Mouse (Mus musculus): Measurements from ENCODE around the gene Csrp3.

The Csrp3 gene

DNA sequence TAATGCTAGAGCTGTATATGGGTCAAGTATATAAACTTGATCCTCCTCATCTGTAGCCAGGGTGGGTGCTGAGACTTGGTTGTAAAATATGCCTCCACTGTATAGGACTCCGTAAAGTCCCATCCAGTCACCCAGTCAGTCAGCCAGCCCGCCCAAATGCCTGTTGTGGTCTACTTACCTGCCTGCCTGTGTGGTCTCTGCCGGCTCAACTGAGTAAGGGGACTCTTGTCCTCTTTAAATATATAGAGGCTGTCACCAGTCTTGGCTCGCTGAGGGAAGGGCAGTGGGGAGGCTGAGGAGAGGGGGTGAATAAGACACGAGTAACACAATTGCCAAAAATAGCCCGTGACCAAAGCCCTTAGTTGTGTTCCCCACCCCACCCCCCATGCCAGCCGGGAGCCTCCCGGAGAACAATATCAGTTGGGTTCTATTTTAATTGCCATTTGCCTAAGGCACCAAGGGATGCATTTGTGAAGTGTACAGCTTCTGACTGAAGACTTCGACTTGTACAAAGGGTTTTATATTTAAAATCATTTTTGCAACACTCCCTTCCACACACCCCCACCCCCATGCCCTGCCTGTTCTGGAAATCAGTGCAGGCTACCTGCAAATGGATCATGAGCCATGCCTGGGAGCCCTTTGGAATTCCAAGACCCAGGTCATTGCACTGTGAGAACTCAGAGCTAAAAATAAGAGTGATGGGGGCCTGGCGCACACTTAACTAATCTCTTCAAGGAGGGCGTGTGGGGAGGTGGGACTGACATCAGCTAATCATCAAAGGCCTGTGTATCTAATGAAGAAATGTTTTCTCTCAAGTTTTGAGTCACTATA lies at the start of gene Csrp3:
TSS of gene Csrp3 (minus strand) at position 214 of the 831 bp plus-strand sequence.
- no peak for DNase-seq (ENCODE audit: low read depth)

DNA sequence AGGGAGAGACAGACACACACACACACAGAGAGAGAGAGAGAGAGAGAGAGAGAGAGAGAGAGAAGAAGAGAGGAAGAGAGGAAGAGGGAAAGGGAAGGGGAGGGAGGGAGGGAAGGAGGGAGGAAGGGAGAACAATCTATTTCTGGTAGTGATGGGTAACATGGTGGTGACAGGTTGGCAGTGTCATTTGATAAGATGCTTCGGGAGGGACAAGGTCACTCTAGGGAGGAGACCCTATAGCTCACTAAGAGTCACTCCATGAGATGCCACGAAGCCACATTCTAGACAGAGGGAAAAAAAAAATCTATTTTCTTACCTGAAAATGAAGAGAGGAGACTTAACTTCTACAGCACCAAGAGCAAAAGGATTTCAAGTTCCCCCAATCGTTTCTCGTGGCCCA lies 48.2 kb upstream of the Csrp3 start:
- DNase-seq (ENCODE audit: low read depth): no peak

DNA sequence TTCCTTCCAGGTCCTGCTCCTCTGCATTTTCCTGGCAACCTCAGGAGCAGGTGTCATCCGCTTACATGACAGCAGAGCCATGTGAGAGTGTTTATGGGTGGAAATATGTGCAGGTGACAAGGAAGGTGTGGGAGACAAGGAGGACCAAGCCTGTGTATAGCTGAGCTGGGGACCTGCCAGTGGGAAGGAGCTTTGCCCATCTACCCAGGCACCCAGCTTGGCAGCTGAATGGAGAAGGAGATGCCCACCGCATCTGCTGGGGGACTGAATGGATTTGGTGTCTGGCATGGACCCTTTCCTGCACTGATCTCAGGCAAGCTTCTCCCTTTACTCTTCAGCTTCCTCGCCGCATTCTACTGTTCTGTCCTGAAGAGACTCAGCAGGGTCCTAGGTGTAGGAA lies 47.6 kb upstream of the Csrp3 start:
- DNase-seq (ENCODE audit: low read depth): no peak

DNA sequence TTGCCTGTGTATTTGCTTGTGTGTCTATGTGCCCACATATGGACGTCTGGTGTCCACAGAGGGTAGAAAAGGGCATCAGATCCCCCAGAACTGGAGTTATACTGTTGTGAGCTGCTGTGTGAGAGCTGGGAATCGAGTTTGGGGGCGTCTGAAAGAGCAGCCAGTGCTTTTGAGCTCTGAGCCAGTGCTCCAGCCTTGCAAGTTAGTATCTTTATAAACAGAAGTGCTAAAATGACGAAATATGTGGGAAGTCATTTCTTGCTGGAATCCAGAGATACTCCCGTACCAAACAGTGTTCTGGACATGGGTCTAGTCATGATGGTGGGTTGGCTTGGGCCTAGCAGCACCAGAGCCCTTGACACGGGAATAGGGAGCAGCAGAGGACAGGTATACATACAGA lies 46.9 kb upstream of the Csrp3 start:
- no peak for DNase-seq (ENCODE audit: low read depth)

DNA sequence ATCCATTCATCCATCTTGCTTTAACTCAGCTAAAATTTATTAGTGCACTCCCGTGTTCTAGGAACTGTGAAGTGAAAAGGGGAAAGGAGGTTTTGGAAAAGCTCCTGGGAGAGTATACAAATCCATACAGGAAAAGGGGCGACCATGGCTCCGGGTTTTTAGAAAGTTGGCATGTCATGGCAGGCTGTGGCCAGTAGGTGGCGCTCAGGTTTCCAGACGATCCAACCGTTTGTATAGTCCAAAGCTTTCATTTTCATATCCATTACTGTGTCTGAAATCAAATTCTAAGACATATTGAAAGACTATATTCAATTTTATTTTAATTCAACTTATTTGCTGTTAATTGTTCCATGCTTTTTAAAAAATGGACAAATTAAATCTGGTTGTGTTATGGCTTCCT lies 46.3 kb upstream of the Csrp3 start:
- no peak for DNase-seq (ENCODE audit: low read depth)

DNA sequence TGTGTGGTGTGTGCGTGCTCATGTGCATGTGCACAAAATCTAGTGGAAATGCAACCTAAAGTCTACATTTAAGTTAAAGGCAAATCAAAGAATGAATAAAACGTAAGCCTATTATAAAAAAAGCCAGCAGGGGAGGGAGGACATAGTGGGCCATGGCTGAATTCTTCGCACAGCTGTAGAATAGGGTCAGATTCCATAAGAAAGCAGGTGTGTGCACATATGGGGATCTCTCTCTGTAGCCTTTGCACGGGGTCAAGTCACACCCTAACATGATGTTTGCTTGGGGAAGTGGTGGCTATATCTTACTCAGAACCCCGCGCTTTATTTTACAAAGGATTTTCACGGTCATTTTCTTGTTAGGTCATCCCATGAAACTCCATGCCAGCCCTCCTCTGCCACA lies 45.3 kb upstream of the Csrp3 start:
- no peak for DNase-seq (ENCODE audit: low read depth)

DNA sequence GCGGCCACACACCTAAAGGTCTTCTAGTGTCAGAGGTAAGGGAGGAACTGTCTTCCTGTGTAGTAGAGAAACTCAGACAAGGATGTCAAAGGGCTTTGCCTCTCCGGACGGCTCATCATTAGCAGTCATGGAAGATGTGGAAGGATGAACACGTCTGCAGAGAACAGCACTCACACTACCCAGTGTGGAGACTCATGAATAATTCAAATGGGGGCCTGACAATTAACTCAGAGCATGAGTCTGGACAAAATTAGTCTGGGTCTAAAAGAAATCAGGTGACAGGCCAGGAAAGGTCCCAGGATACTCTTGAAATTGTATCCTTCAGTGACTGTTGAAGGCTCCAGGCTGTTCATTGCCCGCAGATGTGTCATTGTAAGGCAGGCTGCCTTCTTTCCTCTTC lies 43.2 kb upstream of the Csrp3 start:
- no peak for DNase-seq (ENCODE audit: low read depth)

DNA sequence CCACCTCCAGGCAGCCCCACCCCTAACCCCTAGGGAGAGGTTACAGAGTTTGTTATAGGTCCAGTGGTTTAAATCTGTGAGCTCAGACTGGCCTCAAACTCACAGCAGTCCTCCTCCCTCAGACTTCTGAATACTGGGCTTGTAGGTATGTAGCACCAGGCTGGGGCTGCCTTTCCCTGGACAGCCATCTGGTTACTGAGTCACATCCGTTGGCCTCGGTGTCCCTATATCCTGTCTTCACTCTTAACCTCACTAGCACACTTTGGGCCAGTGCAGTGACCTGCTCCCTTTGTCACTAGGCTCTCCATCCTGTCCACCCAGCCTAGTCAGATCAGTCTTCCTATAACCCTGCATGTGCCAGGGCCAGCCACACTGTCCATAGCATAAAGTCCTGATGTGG lies 40.9 kb upstream of the Csrp3 start:
- DNase-seq (ENCODE audit: low read depth): no peak

DNA sequence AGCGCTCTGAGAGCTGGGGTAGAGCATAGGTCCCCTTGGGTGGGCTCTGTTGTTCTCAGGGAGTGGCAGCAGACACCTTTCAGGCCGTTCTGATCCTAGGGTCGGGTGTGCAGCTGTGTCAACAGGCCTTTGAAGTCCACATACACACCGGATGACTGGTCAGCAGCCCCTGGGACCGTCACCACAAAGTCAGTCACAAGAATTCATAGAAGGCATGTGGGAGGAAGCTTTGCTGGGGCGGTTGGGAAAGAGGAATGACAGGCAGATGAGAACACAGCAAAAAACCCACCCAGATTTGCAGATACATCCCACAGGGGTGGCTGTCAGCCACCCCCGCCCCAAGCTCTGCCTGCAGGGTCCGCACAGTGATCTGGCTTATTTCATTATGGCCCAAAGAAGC lies 40.1 kb upstream of the Csrp3 start:
- no peak for DNase-seq (ENCODE audit: low read depth)

DNA sequence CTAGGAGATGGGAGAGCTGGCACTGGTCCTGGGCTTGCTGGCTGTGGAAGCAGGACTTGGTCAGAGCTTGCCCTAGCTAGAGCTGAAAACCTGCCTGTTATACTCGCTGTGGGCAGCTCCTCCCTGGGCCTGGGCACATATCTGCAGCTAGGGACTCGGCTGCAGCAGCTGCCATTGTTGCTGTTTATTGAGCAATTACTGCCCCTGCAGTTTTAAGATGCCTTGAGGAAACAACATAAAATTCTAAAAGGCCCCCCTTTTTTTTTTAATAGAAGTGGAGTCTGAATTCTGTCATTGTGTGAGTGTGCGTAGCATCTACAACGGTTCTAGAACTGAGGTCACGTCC lies 36.4 kb upstream of the Csrp3 start:
- no peak for DNase-seq (ENCODE audit: low read depth)

DNA sequence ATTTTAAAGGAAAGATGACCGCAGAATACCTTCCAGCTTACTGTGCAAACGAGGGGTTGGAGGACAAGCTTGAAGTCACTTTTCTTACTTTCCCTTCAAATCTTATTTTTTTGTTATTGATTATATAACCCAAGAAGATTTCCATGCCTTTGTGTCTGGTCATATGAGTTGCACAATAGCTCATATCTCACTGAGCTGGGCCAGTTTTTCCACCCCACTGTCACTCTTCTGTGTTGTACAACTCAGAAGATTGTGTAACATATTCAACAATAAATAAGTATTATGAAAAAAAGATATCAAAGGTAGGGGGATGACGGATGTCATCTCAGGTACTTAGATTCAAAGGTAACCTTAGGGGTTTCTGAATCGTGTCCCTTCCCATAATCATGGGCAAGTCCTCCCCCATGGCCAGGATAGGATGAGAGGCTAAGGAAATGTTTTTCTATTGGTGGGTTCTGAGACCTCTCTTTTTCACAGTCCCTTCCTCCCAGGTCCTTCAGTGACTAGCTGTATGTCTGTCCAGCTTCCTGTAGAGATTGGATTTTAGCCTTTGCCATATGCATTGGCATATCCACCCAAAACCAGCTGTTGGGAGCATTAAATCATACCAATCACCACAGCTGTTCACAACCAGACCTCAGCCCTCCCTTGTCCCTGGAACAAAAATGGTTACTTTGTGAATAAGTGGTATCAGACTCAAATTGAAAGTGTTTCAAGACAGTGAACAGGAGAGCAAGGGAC lies 35.9 kb upstream of the Csrp3 start:
- DNase-seq (ENCODE audit: low read depth): no peak

DNA sequence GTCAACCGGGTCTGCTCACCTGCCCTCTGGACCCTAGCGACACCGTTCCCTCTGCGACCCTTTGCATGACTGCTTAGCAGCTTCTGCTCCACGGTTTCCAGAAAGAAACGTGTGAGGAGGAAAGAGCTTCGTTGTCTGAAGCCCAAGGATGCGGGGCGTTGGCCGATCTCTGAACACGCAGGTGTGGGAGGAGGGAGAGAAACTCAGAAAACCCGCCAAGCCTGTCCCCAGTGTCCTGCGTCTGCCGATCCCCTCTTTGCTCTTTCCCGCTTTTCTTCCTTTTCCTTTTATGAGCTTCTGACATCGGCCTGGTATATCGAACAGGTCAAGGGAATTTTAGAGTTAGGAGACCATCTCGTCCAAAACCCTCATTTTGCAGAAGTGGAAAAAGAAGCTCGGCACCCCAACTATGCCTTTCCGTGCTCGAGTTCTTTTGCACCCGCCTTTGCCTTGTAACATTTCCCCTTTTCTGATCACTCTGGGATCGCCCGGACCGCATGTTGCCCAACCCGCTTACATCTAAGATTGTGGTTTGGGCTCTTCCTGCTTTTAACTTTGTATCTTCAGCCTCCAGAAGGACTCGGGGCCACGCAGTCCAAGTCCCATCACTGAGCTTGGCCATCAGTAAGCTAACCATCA lies 34.3 kb upstream of the Csrp3 start:
- no peak for DNase-seq (ENCODE audit: low read depth)

DNA sequence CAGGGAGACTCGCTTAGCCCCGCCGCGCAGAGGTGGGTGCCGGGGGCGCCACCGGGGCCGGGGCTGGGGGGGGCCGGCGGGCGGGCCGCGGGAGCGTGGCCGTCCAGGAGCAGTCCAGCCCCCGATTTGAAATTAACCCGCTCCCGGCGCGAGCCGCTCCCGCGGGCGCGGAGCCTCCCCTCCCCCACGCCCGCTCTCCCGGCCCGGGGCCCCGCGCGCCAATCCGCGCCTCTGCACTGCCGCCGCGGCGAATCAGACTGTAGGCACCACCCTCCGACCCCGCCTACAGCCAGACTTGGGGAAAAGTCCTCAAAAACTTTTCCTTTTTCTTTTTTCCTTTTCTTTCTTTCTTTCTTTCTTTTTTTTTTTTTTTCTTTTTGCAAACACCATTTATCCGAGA lies 33.7 kb upstream of the Csrp3 start, which contains the start of gene E2f8:
TSS of gene E2f8 (minus strand) at position 111 of the 400 bp plus-strand sequence.
- DNase-seq (ENCODE audit: low read depth): no peak

DNA sequence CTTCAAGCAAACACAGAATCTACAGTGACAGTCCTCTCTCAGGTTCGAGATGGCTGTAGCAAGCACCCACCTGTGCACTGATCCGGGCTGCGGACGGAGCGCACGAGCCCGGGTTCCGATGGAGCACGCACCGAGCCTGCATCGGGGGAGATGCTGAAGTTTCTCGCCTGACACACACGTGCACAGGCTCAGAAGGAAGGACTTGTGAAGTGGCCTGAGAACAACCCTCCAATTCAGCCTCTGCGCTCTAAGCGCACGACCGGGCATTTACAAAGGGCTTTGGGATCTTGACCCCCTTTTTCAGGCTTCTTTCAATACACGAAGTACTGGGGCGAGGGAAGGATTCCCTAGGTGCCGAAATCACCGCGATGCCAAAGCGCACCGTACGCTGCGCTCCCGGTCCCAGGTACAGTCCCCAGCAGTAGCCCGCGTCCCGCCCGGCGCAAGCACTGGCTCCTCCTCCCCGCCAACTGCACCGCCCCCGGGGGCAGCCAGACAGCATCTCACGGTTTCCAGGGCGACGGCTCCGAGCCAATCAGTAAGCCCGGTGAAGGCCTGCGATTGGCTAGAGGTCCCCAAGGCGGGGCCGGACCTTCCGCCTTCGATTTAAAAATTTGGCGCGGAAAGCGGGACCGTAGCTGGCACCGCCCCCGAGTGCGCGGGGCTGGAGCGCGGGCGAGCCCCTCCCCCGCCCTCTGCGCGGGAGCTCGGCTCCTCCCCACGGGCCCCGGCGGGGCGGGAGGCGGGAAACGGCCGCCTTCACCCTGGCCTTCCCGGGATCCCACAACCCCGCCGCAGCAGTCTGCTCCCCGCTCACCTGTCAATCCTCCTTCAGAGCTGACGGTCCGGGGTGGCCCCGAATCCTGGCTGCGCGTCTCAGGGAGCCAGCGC lies 33.0 kb upstream of the Csrp3 start:
- DNase-seq (ENCODE audit: low read depth): peak; percentile 74

DNA sequence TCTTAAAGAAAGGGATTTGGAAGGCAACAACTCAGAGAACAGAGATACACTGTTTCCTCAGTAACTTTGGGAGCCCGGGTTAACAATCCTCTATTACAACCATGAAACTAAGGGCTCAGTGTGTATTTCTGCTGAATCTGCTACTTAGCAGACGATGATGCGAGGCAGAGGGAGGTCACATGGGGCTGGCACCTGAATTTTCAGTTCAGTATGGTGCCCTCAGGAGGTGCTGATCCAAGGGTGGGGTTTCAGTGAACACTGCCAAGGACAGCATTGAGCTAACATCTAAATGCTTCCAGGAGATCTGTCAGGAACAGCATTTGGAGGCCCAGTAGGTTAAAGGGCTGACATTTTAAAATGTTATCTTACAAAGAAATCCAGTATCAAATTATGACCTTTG lies 31.7 kb upstream of the Csrp3 start:
- no peak for DNase-seq (ENCODE audit: low read depth)

DNA sequence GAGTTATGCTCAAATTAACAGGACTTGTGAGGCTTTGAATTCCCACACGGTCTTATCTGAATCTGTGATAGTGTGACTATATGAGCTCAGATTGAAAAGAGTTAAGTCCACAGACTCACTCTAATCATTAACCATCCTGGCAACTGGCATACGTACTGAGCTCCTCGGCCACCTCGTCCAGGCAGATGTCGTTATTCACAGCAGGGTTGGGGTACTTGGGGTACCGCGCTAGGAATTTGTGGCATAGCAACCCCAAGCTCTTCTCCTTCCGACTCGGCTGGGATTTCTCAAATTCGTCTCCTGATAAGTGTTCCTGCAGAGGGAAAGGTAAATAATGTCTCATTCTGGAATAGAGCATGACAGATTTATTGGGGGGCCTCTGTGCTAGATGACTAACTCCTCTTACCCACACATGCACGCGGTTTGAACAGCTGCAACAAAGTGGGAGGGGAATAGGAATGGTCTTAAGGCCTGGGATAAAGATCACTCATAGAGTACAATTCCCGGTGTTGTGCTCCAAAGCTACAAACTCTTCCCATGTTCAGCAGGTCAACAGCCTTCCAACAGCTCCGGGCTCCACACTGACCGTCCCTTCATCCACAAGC lies 30.1 kb upstream of the Csrp3 start:
- DNase-seq (ENCODE audit: low read depth): no peak

DNA sequence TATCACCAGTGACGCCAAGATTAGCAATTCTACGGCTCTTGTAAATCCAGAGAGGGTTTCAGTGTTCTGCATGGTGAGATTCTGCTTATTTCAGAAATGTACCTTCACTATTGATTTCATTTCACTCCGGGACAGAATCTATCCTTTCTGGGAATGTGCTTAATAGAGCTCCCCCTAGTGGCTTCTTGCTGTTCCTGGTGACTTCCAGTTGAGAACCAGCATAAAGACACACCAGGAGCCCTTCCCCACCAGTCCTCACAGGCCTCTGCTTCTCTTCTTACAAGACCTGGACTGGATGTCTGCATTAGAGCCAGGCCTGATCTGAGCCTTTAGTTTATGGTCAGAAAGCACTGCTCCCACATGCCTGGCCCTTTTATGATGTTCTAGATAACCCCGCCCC lies 28.7 kb upstream of the Csrp3 start:
- DNase-seq (ENCODE audit: low read depth): peak; percentile 31

DNA sequence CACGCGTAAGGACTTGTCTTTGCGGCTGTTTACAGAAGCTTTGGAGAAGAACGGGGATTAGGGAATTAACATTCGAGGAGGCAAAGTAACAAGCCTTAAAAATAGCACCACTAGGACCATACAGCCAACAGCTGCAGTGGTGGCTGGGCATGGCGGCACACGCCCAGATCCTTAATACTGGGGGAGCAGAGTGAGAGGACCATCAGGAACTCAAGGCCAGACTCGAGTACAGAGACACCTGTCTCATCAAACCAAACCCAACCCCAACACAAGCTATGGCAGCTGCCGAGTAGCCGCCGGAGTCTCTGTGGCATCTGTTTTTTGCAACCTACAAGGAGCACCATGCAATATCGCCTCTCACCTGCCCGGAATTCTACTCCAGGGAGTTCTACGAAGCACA lies 27.3 kb upstream of the Csrp3 start:
- no peak for DNase-seq (ENCODE audit: low read depth)

DNA sequence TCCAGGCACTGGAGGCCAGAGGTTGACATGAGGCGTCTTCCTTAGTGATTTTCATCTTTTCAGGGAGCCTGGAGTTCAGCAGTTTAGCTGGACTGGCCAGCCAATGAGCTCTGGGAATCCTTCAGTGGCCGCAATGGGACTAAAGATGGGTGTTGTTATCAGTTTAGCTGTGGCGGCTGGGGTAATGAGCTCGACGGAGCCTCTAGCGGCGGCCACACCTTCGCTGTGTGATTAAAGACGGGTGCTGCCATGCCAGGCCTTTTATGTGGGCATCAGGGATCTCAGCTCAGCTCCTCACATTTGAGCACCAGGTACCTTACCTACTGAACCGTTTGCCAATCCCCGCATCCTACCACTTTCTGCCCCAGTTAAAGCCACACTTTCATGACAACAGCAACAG lies 23.5 kb upstream of the Csrp3 start:
- DNase-seq (ENCODE audit: low read depth): no peak

DNA sequence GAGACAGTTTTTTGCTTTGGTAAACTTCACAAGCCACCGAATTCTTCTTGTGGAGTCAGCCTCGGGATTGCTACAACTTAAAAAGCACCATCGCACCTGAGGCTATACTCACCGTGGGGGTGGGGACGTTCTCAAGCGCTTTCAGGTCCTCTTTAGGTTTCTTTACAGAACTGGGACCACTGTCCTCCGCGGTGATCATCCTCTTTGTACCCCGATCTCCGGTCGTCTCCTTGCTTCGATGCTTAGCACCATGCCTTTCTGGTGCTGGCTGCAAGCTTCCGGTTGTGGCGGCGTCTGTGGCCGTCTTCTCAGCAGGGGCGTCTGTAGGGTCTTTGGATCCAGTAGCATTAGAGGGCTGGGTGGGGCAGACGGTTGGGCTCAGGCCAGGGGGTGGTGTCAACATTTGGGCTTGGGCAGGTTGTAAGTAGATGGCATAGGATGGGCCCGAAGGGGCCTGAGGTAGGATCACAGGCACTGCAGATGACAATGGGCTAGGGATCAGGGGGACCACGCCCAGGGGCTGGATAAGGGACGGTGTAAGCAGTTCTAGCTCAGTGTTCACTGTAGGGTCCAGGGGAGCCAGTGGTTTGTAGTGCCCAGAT lies 22.8 kb upstream of the Csrp3 start:
- no peak for DNase-seq (ENCODE audit: low read depth)

DNA sequence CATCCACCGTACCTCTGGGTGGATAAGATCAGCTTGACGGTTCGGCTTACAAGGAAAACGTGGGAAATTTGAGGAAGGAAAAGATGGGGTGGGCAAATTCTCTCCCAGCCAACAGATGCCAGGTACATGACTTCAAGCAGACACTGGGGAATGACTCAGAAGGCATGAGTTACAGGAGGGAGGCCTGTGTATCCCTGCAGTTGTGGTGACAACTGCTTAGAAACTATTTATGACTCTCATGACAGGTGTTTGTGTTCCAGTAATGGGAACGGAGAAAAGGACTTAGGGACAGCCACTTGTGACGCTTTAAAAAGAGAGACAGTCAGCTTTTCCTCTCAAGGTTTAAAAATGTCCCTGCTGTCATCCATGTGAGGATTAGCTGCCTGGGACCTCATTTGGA lies 22.3 kb upstream of the Csrp3 start:
- no peak for DNase-seq (ENCODE audit: low read depth)

Measured in fibroblast of lung, adult 2 months (primary cell).